Mouse (Mus musculus) ES-E14 (cell line): ENCODE data around the gene Scai. TPM values are rescaled to one million over a fixed set of nuclear protein-coding genes. Genes with fewer than 3 reads are reported as not detected.
"Not testable (repeated sequence)": the region's sequence is repeated elsewhere in the genome, so short reads cannot be mapped to it uniquely, and the experiment has no call there.

ENCODE experiments used
- DNase-seq: peaks from one replicate; pipeline ENCODE4 v3.0.0-alpha.2; 2013; ENCODE audit warnings: low read depth, low spot score
- H3K27ac ChIP-seq: 2 replicates; pipeline ENCODE4 v1.5.1; 2012; ENCODE audit warnings: low read depth, mild to moderate bottlenecking, low read length, moderate library complexity, mixed read lengths; ENCODE audit not compliant: poor library complexity, insufficient read depth, severe bottlenecking
- H3K36me3 ChIP-seq: 2 replicates; pipeline ENCODE4 v1.6.1; 2012; ENCODE audit warnings: mild to moderate bottlenecking, low read length, moderate library complexity, mixed read lengths; ENCODE audit not compliant: control insufficient read depth, poor library complexity, insufficient read depth, severe bottlenecking
- H3K4me1 ChIP-seq, 2 experiments: fragments of 150-350 bp in 1 of 2; sonication (generic) in 1 of 2; 2 replicates each; pipeline ENCODE4 v1.6.1; 2012; ENCODE audit warnings: low read length in 2 of 2, mild to moderate bottlenecking in 1 of 2, mixed read lengths in 1 of 2; ENCODE audit not compliant: control insufficient read depth in 2 of 2, insufficient read depth in 2 of 2, poor library complexity in 1 of 2
- H3K4me3 ChIP-seq, 2 experiments: fragments of 150-350 bp in 1 of 2; sonication (generic) in 1 of 2; 2 replicates each; pipeline ENCODE4 v1.5.1; 2012; ENCODE audit warnings: low read length in 2 of 2, low read depth in 1 of 2, mild to moderate bottlenecking in 1 of 2, mixed read lengths in 1 of 2; ENCODE audit not compliant: insufficient read depth in 1 of 2, poor library complexity in 1 of 2, severe bottlenecking in 1 of 2
- H3K9ac ChIP-seq: 2 replicates; pipeline ENCODE4 v1.6.1; 2012; ENCODE audit warnings: low read depth, mild to moderate bottlenecking, low read length, mixed read lengths; ENCODE audit not compliant: poor library complexity, insufficient read depth, severe bottlenecking
- H3K9me3 ChIP-seq: fragments of 150-350 bp; sonication (generic); 2 replicates; pipeline ENCODE4 v1.6.1; 2012; ENCODE audit warnings: low read depth, mild to moderate bottlenecking, low read length; ENCODE audit not compliant: control insufficient read depth, insufficient read depth
- CHD2 ChIP-seq: IDR thresholded peaks from 2 replicates; pipeline ENCODE4 v1.6.1; 2014; ENCODE audit warnings: mild to moderate bottlenecking, low read depth, low read length, inconsistent platforms
- HCFC1 ChIP-seq: IDR thresholded peaks from 2 replicates; pipeline ENCODE4 v1.6.1; 2012; ENCODE audit warnings: low read length, inconsistent platforms, borderline replicate concordance; ENCODE audit not compliant: insufficient read depth
- MAFK ChIP-seq: IDR thresholded peaks from 2 replicates; pipeline ENCODE4 v1.6.1; 2014; ENCODE audit warnings: mild to moderate bottlenecking, low read depth, low read length, inconsistent platforms; ENCODE audit not compliant: insufficient read depth
- ZC3H11A ChIP-seq: IDR thresholded peaks from 2 replicates; pipeline ENCODE4 v1.6.1; 2012; ENCODE audit warnings: low read depth, mild to moderate bottlenecking, inconsistent platforms, low read length, borderline replicate concordance
- ZNF384 ChIP-seq: IDR thresholded peaks from 2 replicates; pipeline ENCODE4 v1.6.1; 2012; ENCODE audit warnings: low read depth, low read length, inconsistent platforms
- in situ Hi-C, 2 experiments: fragments of 600-800 bp; cut with MboI; formaldehyde crosslinking; loops; one replicate each; pipeline ENCODE4 v1.15.1; 2025; ENCODE audit warnings: low sequenced_read_pairs in 2 of 2, inconsistent platforms in 1 of 2; ENCODE audit not compliant: unreplicated experiment in 2 of 2
- total RNA-seq: library from RNA; depleted of rRNA; stranded (reverse); fragments of 300-350 nt; gene quantifications from 2 replicates; pipeline ENCODE4 v1.2.3, GENCODE M21; 2012

The Scai gene
- total RNA-seq, 1 experiment: 12.4 TPM

DNA sequence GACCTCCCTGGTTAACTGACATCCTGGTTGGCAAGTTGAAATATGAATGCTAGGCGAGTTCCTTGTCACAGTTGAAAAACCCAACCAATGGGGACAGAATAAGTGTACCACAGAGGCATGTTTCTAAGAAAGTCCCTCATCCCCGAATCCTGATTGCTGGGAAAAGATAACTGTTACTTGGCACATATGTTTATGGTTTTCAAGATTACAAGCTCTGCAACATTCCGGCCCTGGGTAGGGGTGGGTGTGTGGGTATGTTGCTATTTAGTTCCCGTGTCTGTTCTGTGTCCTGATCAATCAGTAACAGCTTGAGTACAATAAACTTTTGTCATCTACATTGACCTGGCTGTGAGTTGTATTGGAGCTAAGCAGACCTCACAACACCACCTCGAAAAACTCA lies 66.4 kb downstream of the Scai start:
- DNase-seq: no peak
- Histone ChIP-seq H3K9me3 (no peaks in the 10 kb centered on the region), H3K36me3 (no peaks in the 10 kb centered on the region), H3K4me1 (no peaks in the 10 kb centered on the region; a peak in 1 of 4 replicates), H3K4me3 (no peak overlapping the region), H3K27ac (no peak overlapping the region), H3K9ac (no peak overlapping the region)
- in situ Hi-C loops: no loop called here
- TF ChIP-seq CHD2 (no peak), ZC3H11A (no peak), ZNF384 (no peak), HCFC1 (no peak), MAFK (no peak)

DNA sequence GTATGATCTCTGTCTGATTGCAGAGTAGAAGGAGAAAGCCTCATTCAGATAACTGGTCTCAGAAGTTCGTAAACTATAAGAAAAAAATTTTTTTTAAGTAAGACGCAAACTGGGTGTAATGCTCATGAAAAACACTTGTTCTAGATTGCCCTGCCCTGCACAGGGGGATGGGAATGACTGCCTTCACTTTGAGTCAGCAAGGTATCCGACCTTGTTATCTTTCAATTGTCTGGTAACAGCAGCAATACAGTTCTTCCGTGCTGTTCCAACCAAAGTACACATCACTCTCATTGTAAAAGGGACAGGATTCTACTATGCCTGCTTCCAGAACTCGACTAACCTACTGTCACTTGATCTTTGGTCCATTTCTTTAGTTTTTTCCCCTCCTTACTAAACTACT lies 69.4 kb downstream of the Scai start:
- Histone ChIP-seq H3K4me1 (no peaks in the 10 kb centered on the region; a peak in 1 of 4 replicates), H3K4me3 (no peak overlapping the region), H3K9ac (no peak overlapping the region), H3K36me3 (no peaks in the 10 kb centered on the region), H3K9me3 (no peaks in the 10 kb centered on the region), H3K27ac (no peak overlapping the region)
- TF ChIP-seq ZC3H11A (no peak), CHD2 (no peak), ZNF384 (no peak), MAFK (no peak), HCFC1 (no peak)
- no peak for DNase-seq
- in situ Hi-C loops: no loop called here

DNA sequence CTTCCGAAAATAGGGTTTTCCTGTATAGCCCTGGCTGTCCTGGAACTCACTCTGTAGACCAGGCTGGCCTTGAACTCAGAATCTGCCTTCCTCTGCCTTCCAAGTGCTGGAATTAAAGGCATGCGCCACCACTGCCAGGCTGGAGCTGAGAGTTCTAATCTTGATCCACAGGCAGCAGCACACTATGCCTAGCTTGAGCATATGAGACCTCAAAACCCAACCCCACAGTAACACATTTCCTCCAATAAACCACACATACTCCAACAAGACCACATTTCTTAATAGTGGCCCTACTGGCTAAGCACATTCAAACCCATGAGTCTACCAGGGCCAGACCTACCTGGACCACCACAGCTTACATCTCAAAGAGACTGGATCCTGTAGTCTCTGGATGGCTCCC lies 74.0 kb downstream of the Scai start:
- Histone ChIP-seq H3K9me3 (no peaks in the 10 kb centered on the region), H3K9ac (no peak overlapping the region), H3K27ac (no peak overlapping the region), H3K36me3 (no peaks in the 10 kb centered on the region), H3K4me1 (no peaks in the 10 kb centered on the region; a peak in 1 of 4 replicates), H3K4me3 (no peak overlapping the region)
- DNase-seq: no peak
- in situ Hi-C loops: no loop called here
- TF ChIP-seq HCFC1 (no peak), CHD2 (no peak), MAFK (no peak), ZC3H11A (no peak)

DNA sequence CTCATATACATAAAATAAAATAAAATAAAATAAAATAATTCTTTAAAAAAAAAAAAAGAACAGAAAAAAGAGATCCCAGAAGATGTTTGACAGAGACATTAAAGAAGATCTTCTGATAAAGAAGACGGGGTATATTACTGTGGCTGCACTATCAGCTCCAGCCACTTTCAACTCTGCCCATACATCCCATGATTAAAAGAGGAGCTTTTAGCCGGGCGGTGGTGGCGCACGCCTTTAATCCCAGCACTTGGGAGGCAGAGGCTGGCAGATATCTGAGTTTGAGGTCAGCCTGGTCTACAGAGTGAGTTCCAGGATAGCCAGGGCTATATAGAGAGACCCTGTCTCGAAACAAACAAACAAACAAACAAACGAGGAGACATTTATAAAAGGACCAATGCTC lies 76.4 kb downstream of the Scai start:
- no peak overlapping the region for H3K27ac ChIP-seq
- no peak for DNase-seq
- TF ChIP-seq ZC3H11A: no peak
- no peak for TF ChIP-seq HCFC1
- no peak for TF ChIP-seq ZNF384
- TF ChIP-seq CHD2: no peak
- TF ChIP-seq MAFK: no peak
- no peaks in the 10 kb centered on the region for H3K36me3 ChIP-seq
- H3K4me1 ChIP-seq: no peaks in the 10 kb centered on the region
- H3K9me3 ChIP-seq: no peaks in the 10 kb centered on the region
- H3K9ac ChIP-seq: no peak overlapping the region
- in situ Hi-C loops: no loop called here
- no peak overlapping the region for H3K4me3 ChIP-seq

DNA sequence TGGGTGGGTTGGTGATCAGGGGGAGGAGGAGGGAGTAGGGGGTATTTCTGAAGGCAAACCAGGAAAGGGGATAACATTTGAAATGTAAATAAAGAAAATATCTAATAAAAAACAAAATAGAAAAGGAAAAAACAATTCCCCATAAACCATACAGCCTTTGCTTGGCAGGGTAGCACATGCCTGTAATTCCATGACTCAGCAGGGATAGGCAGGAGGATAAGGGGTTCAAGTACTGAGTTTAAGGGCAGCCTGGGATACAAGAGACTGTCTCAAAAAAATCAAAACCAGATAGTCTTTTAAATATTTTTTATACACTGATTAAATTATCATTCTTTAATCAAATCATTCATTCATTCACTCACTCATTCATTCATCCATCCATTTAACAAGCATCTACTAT lies 80.0 kb downstream of the Scai start:
- DNase-seq: no peak
- no peak for TF ChIP-seq MAFK
- no peak for TF ChIP-seq HCFC1
- no peak for TF ChIP-seq CHD2
- TF ChIP-seq ZC3H11A: no peak
- TF ChIP-seq ZNF384: no peak
- no peaks in the 10 kb centered on the region for H3K4me1 ChIP-seq
- in situ Hi-C loops: no loop called here
- H3K9me3 ChIP-seq: no peaks in the 10 kb centered on the region
- no peak overlapping the region for H3K4me3 ChIP-seq
- no peak overlapping the region for H3K9ac ChIP-seq
- H3K27ac ChIP-seq: no peak overlapping the region
- no peaks in the 10 kb centered on the region for H3K36me3 ChIP-seq

DNA sequence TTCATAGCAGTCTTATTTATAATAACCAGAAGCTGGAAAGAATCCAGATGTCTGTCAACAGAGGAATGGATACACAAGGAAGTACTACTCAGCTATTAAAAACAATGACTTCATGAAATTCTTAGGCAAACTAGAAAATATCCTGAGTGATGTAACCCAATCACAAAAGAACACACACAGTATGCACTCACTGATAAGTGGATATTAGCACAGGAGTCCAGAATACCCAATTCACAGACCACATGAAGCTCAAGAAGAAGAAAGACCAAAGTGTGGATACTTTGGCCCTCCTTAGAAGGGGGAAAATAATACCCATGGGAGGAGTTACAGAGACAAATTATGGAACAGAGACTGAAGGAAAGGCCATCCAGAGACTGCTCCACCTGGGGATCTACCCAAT lies 80.8 kb downstream of the Scai start:
- DNase-seq, in situ Hi-C loops: not testable (repeated sequence)

DNA sequence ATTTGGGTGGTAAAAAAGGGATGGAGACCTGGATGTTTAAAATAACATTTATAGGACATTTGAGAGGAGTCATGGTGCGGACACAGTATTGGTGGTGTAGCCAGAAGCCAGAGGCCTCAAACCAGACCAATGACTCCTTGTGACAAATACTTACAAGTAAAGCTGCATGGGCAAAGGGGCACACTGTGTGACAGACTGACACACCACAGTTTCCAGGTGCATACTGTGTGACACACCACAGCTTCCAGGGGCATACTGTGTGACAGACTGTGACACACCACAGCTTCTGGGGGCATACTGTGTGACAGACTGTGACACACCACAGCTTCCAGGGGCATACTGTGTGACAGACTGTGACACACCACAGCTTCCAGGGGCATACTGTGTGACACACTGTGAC lies 90.6 kb downstream of the Scai start:
- in situ Hi-C loops, H3K36me3 ChIP-seq, H3K9ac ChIP-seq, DNase-seq, H3K27ac ChIP-seq, H3K4me1 ChIP-seq, H3K4me3 ChIP-seq, H3K9me3 ChIP-seq: not testable (repeated sequence)

More for the DNA sequence above, 80.8 kb downstream of the Scai start:
- H3K4me3 ChIP-seq, H3K27ac ChIP-seq, H3K9me3 ChIP-seq, H3K4me1 ChIP-seq, H3K9ac ChIP-seq, H3K36me3 ChIP-seq: not testable (repeated sequence)
